Mouse (Mus musculus): Measurements from ENCODE around the gene Pald1. TPM values are rescaled to one million over a fixed set of nuclear protein-coding genes. Genes with fewer than 3 reads are reported as not detected.

Pald1 gene
- total RNA-seq, 2 experiments from 2014 or later, result 5.1 to 6.3 TPM

DNA sequence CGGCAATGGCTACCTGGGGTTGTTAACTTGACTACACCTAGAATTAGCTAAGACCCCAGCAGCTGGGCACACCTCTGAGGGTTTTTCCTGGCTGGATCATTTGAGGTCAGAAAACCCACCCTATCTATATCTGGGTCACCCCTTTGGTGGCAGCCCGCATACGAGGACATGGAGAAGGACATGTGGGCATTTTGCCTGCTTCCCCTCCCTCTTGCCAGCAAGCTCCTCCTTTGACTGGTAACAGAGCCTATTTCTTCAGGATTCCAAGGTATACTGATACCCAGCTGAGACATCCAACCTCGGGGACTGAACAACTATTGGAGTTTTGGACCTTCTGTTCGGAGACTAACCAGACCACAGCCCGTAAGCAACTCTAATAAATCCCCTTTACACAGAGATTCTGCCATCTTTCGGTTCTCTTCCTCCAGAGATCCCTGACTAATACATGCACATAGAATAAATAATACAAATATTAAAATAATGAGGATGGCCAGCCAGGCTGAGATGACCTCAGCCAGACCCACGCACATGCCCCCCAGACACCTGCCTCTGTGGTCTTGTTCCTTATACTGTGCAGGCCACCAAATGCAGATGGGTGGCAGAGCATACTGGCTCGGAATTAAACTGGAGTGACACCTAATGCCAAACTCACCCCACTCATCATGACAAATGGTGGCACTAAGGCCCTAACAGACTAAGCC is 11.3 kb downstream of the Pald1 start:
- no peak for DNase-seq (ENCODE audit: low spot score)

DNA sequence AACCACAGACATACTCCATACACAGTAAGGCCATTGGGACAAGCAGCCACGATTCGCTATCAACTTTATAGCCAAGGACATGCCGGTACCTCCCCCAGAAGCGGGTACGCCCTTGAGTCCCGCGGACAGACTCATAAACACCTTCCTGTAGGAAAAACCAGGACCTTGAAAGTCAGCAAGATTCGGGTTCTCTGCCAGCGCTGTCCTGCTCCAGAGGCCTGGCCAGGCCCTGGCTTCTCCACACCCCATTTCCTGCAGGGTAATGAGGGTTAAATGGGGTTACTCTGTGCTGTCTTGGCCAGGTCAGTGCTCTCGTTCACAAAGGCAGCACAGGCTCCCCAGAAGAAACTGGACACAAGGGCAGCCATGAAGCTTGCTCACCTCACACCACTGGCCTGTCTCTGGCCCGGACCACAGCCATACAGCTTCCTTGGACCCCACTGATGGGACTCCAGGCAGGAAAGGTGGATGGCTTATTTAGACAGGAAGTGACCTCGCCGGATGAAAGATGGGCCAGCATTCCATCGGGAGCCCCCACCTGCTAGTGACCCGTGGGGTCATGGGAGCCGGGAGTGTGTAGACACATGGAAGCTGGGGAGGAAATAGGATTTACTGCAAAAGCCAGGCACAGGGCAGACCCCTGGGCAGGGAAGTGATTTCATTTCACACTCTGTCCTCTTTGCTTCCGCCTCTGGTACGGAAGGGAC is 12.9 kb downstream of the Pald1 start:
- peak; percentile 45 for DNase-seq (ENCODE audit: low spot score)

GRCm38 (mm10) chr10:61369755-61370154 is 13.6 kb downstream of the Pald1 start:
- DNase-seq (ENCODE audit: low spot score), result no peak

DNA sequence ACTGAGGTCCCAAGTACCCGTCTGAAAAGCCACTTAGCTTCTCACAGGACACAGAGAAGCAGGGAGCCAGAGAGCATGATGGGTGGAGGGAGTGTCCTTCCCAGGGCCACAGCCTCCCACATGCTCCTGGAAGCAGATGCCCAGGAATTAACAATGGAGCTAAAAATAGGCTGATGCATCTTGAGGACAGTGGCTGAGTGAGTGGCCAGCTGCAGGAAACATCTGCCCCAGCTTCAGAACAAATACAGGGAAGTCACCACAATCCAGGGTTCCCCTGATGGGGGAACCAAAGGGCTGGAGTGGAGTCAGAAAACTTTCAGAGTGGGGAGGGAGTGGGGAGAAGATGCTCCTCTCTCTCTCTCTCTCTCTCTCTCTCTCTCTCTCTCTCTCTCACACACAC is 17.4 kb downstream of the Pald1 start:
- DNase-seq (ENCODE audit: low spot score), result no peak

DNA sequence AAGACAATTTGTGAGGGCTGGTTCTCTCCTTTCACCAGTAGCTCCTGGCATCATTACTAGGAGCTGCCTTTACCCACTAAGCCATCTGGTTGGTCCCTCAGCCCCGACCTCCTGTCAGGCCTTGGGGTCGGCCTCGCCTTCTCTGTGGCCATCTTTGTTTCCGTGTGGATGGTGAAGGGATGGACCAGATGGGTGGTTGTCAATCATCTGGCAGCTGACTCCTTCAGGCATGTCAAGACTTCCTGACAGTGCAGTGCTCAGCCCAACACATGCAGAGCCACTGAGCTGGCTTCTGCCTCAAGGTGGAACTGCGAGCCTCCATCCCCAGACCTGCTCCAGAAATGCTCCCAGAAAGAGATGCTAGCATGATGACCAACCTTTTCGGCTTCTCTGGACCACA is 18.9 kb downstream of the Pald1 start:
- DNase-seq (ENCODE audit: low spot score), result no peak

DNA sequence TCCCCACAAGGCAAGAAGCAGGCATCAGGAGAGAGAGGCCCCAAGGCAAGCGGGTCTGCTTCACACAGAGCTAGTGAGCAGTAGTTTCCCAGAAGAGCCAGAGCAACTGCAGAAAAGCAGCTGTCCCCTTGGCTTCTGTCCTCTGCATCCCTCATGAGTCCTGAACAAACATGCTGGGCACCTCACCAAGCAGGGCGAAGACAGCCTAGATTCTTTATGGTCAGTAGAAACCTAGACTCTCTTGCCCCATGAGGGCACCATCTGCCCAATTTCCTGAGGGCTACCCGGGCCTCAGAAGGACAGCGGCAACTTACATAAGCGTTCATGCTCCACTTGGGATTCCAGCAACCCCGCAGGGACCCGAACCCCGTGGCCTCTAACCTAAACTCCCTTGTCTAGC is 20.3 kb downstream of the Pald1 start:
- DNase-seq (ENCODE audit: low spot score), result peak; percentile 66

- no peak for DNase-seq (ENCODE audit: low spot score)
These were observed 20.8 kb downstream of the Pald1 start for GRCm38 (mm10) chr10:61362483-61362882.

DNA sequence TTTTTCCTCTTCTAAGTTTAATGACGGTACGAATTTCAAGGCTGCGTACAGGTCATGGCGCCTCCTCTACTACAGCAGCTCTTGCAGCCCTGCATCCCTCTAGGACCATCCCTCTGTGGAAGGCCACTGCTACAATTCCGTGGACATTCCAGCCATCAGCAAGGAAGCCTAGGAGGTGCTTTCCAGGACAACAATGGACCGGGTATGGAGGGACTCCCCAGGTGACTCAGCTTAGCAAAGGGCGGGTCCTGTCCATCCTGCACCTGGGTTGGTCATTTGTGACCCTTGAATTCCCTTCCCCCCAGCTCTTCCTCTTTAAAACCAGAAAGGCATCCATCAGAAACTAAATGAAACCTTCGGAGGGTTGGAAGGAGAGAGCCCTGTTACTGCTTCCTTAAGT is 22.7 kb downstream of the Pald1 start:
- no peak for DNase-seq (ENCODE audit: low spot score)

DNA sequence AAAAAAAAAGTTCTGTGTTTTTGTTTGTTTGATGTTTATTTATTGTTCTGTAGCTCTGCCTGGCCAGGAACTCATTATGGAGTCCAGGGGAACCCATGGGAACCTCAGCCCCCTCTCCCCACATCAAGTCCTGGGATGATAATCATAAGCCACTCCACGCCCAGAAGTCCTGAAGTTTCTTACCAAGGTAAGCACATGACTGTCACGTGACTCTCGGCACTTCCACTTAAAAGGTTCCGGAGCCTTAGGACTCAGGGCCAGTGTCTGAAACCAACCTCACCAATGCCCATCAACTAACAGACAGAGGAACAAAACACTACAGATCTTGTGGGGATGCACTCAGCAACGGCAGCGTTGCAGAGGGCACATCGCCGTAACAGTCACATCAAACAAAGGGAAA is 23.9 kb downstream of the Pald1 start:
- DNase-seq (ENCODE audit: low spot score), result no peak

GRCm38 (mm10) chr10:61357658-61358057 is 25.7 kb downstream of the Pald1 start:
- no peak for DNase-seq (ENCODE audit: low spot score)

DNA sequence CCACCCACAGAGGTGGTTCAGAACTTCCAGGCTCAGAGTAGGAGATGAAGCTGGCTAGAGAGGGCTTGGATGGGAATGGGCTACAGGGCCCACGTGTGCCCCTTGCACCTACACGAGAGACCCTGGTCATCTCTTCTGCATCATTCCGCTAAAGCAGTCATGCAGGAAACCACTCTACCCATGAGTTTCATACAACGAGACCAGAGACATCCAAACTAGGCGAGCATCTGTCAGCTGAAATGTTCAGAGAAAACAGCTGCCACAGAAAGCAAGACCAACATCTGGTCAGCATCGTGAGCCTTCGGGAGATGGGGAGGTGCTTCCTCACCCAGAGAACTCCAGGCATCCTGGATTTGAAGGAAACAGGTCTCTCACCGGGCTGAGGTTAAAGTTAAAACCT is 26.8 kb downstream of the Pald1 start:
- DNase-seq (ENCODE audit: low spot score), result no peak

GRCm38 (mm10) chr10:61356095-61356494 is 27.2 kb downstream of the Pald1 start:
- DNase-seq (ENCODE audit: low spot score), result no peak

- no peak for DNase-seq (ENCODE audit: low spot score)
These were observed 27.7 kb downstream of the Pald1 start for GRCm38 (mm10) chr10:61355611-61356010.

DNA sequence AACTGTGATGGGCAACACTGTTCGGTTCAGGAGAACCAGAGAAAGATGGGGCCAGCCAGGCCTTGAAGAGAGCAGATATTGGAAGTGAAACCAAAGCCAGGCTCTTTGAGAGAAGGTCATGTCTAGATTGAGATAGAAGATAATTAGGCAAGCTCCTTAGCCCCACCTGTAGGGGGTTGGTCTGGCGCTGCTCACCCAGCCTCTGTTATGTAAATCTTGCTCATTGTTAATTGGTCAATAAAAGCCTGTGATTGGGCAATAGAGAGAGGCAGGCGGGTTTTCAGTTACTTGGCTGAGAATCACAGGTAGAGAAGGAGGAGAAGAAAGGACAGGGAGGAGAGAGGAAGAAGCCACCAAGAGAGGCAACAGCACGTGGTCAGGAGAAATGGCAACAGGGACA is 32.1 kb downstream of the Pald1 start:
- no peak for DNase-seq (ENCODE audit: low spot score)

- DNase-seq (ENCODE audit: low spot score), result no peak
These were observed 37.0 kb downstream of the Pald1 start for GRCm38 (mm10) chr10:61346374-61346773.

- DNase-seq (ENCODE audit: low spot score), result no peak
These were observed 38.2 kb downstream of the Pald1 start for GRCm38 (mm10) chr10:61345179-61345578.

DNA sequence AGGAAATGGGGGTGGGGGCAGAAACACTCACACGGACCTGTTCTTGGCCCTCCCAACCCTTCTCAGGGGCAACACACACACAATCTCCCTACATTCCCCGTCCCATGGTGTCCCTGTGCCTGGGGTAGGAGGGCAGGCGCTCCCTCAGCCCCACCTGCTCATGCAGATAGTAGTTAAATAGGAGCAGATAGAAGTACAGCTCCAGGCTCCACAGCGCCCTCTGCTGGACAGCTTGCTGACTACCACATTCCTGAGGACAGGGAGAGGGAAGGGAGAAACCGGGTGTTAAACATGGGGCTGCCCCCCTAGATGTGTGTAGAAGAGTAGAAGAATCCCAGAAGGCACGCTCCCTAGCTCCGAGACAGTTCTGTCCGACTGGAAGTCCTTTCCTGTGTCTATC is 39.4 kb downstream of the Pald1 start:
- peak; percentile 68 for DNase-seq (ENCODE audit: low spot score)

DNA sequence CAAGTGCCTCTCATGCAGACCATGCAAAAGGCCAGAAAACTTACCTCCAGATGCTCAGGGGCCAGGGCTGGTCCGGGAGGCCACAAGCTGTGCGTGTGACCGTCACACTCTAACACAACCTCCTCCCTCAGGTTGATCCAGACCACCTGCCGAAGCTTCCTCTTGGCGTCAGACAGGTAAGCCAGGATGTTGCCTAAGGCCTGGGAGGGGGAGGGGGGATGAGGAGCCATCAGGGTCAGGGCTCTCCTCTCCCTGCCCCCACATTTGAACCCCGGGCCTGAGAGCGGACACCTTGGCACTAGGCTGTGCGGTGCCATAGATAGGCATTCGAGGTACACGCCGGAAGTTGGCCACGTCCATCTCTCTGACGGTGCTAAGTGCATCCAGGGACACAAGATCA is 40.6 kb downstream of the Pald1 start:
- no peak for DNase-seq (ENCODE audit: low spot score)

DNA sequence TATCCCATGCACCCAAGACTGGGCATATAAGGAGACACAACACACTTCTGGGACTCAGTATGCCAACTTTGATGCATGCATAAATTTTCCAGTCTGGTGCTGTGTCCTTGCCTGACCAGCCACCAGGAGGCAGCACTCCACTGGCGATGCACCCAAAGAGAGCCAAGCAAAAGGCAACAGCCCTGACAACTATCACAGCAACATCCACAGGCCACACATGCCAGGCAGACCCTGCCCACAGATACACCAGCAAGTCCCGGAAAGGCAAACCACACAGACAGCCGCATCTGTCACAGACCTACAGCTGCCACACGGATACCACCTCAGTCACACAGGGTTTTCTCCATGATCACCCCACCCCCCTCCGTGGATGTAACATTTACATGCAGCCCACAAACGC is 41.8 kb downstream of the Pald1 start:
- peak; percentile 72 for DNase-seq (ENCODE audit: low spot score)

DNA sequence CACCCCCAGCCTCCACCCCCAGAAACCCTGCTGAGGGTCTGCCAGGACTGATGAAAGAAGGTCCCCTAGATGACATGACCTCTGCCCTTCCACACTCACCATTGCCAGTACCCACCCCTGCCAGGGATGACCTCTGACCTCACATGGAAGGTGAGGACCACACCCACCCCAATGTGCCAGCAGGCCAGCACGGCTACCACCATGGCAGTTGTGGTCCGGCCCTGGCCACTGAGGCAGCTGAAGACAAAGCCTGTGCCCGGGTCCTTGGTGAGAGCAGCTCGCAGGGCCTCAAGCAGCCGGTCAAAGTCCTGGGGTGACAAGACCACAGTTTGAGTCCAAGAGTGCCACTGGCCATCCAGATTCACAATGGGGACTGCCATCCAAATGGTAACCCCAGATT is 42.3 kb downstream of the Pald1 start:
- DNase-seq (ENCODE audit: low spot score), result no peak

DNA sequence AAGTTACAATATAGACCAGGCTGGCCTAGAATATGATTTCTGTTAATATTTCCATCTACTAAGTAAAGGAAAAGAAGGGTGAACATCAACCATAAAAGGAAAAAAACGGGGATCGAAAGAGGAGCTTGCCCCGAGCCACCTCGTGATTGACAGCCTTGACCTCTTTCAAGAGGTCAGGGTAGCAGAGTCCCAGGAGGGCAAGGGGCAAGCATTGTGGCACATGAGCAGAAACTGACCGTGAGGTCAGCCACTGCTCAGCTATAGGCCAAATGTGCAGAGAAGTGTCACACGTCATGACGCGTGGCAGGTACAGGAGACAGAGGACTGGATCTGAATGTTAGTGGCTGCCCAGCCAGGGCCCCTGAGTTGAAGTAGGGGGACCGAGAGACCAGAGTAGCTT is 43.1 kb downstream of the Pald1 start:
- DNase-seq (ENCODE audit: low spot score), result no peak

GRCm38 (mm10) chr10:61339216-61339615 is 44.1 kb downstream of the Pald1 start:
- no peak for DNase-seq (ENCODE audit: low spot score)

DNA sequence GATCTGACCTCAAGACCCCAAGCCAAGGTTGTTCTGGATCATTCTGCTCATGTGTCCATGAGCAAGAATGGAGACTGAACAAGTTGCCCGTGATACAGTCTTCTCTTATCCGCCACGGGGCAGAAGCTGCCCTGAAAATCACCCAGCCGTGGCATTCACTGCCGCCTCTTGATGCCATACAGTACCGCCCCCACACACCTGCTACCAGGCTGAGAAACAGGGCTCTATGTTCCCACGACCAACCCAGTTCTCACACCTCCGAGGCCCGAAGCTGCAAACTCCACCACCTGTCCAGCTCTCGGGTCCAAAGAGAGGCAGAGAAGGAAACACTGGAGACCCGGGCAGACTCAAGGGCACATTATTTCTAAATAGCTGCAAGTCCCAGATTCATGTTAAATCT is 45.7 kb downstream of the Pald1 start:
- DNase-seq (ENCODE audit: low spot score), result no peak

All from gastrocnemius, adult 18-20 months (tissue).